Mouse (Mus musculus) lung, postnatal 0 days (tissue): ENCODE measurements around the gene Sptlc2.

Experiments
- CTCF ChIP-seq: IDR thresholded peaks from 2 replicates; pipeline ENCODE4 v1.5.1; 2016; ENCODE audit warnings: antibody characterized with exemption, mild to moderate bottlenecking
- EP300 ChIP-seq: IDR thresholded peaks from 2 replicates; pipeline ENCODE4 v1.6.1; 2016; ENCODE audit warnings: antibody characterized with exemption, mild to moderate bottlenecking, control low read depth

DNA sequence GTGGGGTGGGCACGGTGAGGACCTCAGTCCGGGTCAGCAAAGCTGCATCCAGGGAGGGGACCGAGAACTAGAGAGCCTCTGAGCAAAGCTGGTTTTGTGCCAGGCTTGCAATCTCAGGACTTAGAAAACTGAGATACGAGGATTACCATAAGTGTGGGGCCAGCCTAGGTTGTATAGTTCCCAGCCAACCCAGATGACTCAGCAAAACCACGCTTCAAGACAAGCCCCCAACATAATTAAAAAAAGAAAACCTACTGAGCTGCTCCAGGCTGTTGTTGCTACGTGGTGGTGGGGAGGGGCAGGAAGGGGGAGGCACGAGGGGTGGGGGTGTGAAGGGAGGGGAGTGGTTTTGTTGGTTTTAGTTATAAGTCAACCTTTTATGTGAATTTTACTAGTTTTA lies 22.8 kb upstream of the Sptlc2 start:
- no peak for TF ChIP-seq CTCF
- no peak for TF ChIP-seq EP300
